Mouse (Mus musculus) brain, embryonic 14.5 days (tissue): ENCODE results near the gene 1700025G04Rik.

Experiments used
- CTCF ChIP-seq: fragments of 200-500 bp; IDR thresholded peaks from 2 replicates; pipeline ENCODE4 v1.5.1; 2012; ENCODE audit warnings: inconsistent platforms, mild to moderate bottlenecking, moderate library complexity, borderline replicate concordance; ENCODE audit not compliant: insufficient read depth, insufficient read length; ENCODE audit errors: extremely low read depth
- POLR2A ChIP-seq: fragments of 200-500 bp; IDR thresholded peaks from 2 replicates; pipeline ENCODE4 v1.6.1; 2012; ENCODE audit warnings: mild to moderate bottlenecking, inconsistent platforms, borderline replicate concordance; ENCODE audit not compliant: poor library complexity, insufficient read depth, insufficient read length, severe bottlenecking; ENCODE audit errors: extremely low read depth

GRCm38 (mm10) chr1:151878411-151878810, 211.5 kb downstream of the 1700025G04Rik start:
- no peak for TF ChIP-seq CTCF
- no peak for TF ChIP-seq POLR2A
